Mouse (Mus musculus) E14TG2a.4 (cell line): Measurements from ENCODE around the gene Oas1c.

Experiments
- CTCF ChIP-seq: conservative IDR thresholded peaks from 2 replicates; pipeline ENCODE4 v1.5.1; 2014; ENCODE audit warnings: low read length
- POU5F1 ChIP-seq: IDR thresholded peaks from 2 replicates; pipeline ENCODE4 v1.6.1; 2014; ENCODE audit warnings: low read length, borderline replicate concordance

GRCm38 (mm10) chr5:120779922-120780321, 32.4 kb downstream of the Oas1c start:
- TF ChIP-seq CTCF = no peak
- no peak for TF ChIP-seq POU5F1
